Mouse (Mus musculus): ENCODE results near the gene Trcg1. TPM values are rescaled to one million over a fixed set of nuclear protein-coding genes. Genes with fewer than 3 reads are reported as not detected.
"Not testable (repeated sequence)": the region's sequence is repeated elsewhere in the genome, so short reads cannot be mapped to it uniquely, and the experiment has no call there.

Gene Trcg1
- polyA plus RNA-seq, 1 experiment from 2014 or later = not detected

DNA sequence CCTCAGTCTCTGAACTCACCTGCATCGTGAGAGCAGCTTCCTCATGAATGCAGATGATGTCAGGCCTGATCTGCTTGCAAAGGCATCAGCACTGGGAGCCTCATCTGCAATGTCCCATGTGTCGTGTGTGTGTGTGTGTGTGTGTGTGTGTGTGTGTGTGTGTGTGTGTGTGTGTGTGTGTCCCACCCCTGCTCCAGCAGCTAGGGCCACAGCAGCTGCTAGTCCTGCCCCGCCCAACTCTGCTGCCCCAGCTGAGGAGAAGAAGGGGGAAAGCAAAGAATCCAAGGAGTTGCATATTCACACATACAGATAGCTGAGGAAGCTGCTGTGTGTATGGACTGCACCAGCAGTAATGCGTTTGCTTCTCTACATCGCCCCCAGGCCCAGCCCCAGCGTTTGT is 19.1 kb upstream of the Trcg1 start:
- Histone ChIP-seq H3K4me2 (ENCODE audit: low read depth, low read length) (no peak overlapping the region), H3K9ac (ENCODE audit: low read depth, low read length) (no peak overlapping the region), H3K4me1 (ENCODE audit: control insufficient read depth, insufficient read depth, low read length) (no peaks in the 10 kb centered on the region), H3K36me3 (ENCODE audit: control insufficient read depth, insufficient read depth, low read length) (no peaks in the 10 kb centered on the region), H3K4me3 (ENCODE audit: low read depth, low read length) (no peak overlapping the region), H3K27me3 (replicated peaks; ENCODE audit: control insufficient read depth, insufficient read depth, low read length) (no peaks in the 10 kb centered on the region), H3K9me3 (ENCODE audit: control insufficient read depth, low read length) (no peaks in the 10 kb centered on the region), H3K27ac (replicated peaks; ENCODE audit: low read depth, low read length) (no peak overlapping the region)
- DNase-seq (ENCODE audit: low spot score) (no peak), ATAC-seq (ENCODE audit: low read depth) (no peak)
- WGBS = 71% methylated on average over 6 of the region's 6 CpGs

- H3K9me3 ChIP-seq (ENCODE audit: control insufficient read depth, low read length) = no peaks in the 10 kb centered on the region
- no peak for DNase-seq (ENCODE audit: low spot score)
- no peaks in the 10 kb centered on the region for H3K4me1 ChIP-seq (ENCODE audit: control insufficient read depth, insufficient read depth, low read length)
- no peaks in the 10 kb centered on the region for H3K27me3 ChIP-seq (replicated peaks; ENCODE audit: control insufficient read depth, insufficient read depth, low read length)
- no peak for ATAC-seq (ENCODE audit: low read depth)
- no peak overlapping the region for H3K4me2 ChIP-seq (ENCODE audit: low read depth, low read length)
- H3K27ac ChIP-seq (replicated peaks; ENCODE audit: low read depth, low read length) = no peak overlapping the region
- H3K36me3 ChIP-seq (ENCODE audit: control insufficient read depth, insufficient read depth, low read length) = no peaks in the 10 kb centered on the region
- H3K4me3 ChIP-seq (ENCODE audit: low read depth, low read length) = no peak overlapping the region
- H3K9ac ChIP-seq (ENCODE audit: low read depth, low read length) = no peak overlapping the region
- WGBS = 89% methylated on average over 5 of the region's 5 CpGs
Measured at GRCm38 (mm10) chr9:57218776-57219175, 17.6 kb upstream of the Trcg1 start.

DNA sequence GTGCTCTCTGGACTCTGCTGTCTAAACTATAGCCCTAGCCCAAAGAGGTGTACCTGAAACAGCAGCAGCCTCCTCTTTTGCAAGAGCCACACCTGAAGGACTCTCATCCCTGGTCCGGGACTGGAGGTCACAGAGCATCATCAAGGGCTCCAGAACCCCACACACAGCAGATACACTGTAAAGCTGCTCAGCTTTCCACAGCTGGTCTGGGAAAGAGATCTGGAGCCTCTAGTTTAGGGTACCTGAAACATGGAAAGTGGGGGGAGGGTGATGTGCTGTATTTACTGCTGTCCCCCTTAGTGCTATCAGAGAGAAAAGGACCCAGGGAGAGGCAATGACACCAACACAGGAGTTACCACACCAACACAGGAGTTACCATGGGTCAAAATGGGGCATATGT is 16.8 kb upstream of the Trcg1 start:
- DNase-seq (ENCODE audit: low spot score) (no peak), ATAC-seq (ENCODE audit: low read depth) (no peak)
- H3K27ac ChIP-seq (replicated peaks; ENCODE audit: low read depth, low read length) = no peak overlapping the region
- H3K4me3 ChIP-seq (ENCODE audit: low read depth, low read length) = no peak overlapping the region
- H3K9me3 ChIP-seq (ENCODE audit: control insufficient read depth, low read length) = no peaks in the 10 kb centered on the region
- 67% methylated on average over 1 of the region's 1 CpGs for WGBS
- no peaks in the 10 kb centered on the region for H3K27me3 ChIP-seq (replicated peaks; ENCODE audit: control insufficient read depth, insufficient read depth, low read length)
- no peak overlapping the region for H3K9ac ChIP-seq (ENCODE audit: low read depth, low read length)
- H3K4me2 ChIP-seq (ENCODE audit: low read depth, low read length) = no peak overlapping the region
- H3K36me3 ChIP-seq (ENCODE audit: control insufficient read depth, insufficient read depth, low read length) = no peaks in the 10 kb centered on the region
- no peaks in the 10 kb centered on the region for H3K4me1 ChIP-seq (ENCODE audit: control insufficient read depth, insufficient read depth, low read length)

- Histone ChIP-seq H3K9me3 (ENCODE audit: control insufficient read depth, low read length) (no peaks in the 10 kb centered on the region), H3K27me3 (replicated peaks; ENCODE audit: control insufficient read depth, insufficient read depth, low read length) (no peaks in the 10 kb centered on the region), H3K27ac (replicated peaks; ENCODE audit: low read depth, low read length) (no peak overlapping the region), H3K9ac (ENCODE audit: low read depth, low read length) (no peak overlapping the region), H3K36me3 (ENCODE audit: control insufficient read depth, insufficient read depth, low read length) (no peaks in the 10 kb centered on the region), H3K4me1 (ENCODE audit: control insufficient read depth, insufficient read depth, low read length) (no peaks in the 10 kb centered on the region), H3K4me3 (ENCODE audit: low read depth, low read length) (no peak overlapping the region), H3K4me2 (ENCODE audit: low read depth, low read length) (no peak overlapping the region)
- no peak for ATAC-seq (ENCODE audit: low read depth)
- WGBS = 17% methylated on average over 6 of the region's 6 CpGs
- DNase-seq (ENCODE audit: low spot score) = peak; percentile 41
Measured at GRCm38 (mm10) chr9:57220356-57220755, 16.0 kb upstream of the Trcg1 start.

DNA sequence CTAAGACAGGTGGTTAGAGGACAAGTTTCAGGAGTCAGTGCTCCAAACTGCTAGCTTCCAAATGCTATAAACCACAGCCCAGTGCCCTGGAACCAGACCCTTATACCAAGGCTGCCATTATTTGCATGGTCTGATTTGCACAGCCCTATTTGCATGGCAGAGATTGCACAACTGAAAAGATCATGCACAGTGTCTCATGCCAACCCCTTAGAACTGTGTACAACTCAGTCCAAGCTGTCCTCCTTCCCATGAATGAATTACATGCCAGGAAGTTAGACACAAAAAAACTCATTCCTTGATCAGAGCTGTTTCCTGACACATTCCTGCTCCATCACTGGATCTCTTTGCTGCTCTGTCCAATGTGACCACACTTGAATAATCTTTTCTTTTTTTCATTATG is 13.0 kb upstream of the Trcg1 start:
- Histone ChIP-seq H3K4me2 (ENCODE audit: low read depth, low read length) (no peak overlapping the region), H3K9ac (ENCODE audit: low read depth, low read length) (no peak overlapping the region), H3K9me3 (ENCODE audit: control insufficient read depth, low read length) (no peaks in the 10 kb centered on the region), H3K4me1 (ENCODE audit: control insufficient read depth, insufficient read depth, low read length) (no peaks in the 10 kb centered on the region), H3K27ac (replicated peaks; ENCODE audit: low read depth, low read length) (no peak overlapping the region), H3K27me3 (replicated peaks; ENCODE audit: control insufficient read depth, insufficient read depth, low read length) (no peaks in the 10 kb centered on the region), H3K4me3 (ENCODE audit: low read depth, low read length) (no peak overlapping the region), H3K36me3 (ENCODE audit: control insufficient read depth, insufficient read depth, low read length) (no peaks in the 10 kb centered on the region)
- DNase-seq (ENCODE audit: low spot score) (no peak), ATAC-seq (ENCODE audit: low read depth) (no peak)

DNA sequence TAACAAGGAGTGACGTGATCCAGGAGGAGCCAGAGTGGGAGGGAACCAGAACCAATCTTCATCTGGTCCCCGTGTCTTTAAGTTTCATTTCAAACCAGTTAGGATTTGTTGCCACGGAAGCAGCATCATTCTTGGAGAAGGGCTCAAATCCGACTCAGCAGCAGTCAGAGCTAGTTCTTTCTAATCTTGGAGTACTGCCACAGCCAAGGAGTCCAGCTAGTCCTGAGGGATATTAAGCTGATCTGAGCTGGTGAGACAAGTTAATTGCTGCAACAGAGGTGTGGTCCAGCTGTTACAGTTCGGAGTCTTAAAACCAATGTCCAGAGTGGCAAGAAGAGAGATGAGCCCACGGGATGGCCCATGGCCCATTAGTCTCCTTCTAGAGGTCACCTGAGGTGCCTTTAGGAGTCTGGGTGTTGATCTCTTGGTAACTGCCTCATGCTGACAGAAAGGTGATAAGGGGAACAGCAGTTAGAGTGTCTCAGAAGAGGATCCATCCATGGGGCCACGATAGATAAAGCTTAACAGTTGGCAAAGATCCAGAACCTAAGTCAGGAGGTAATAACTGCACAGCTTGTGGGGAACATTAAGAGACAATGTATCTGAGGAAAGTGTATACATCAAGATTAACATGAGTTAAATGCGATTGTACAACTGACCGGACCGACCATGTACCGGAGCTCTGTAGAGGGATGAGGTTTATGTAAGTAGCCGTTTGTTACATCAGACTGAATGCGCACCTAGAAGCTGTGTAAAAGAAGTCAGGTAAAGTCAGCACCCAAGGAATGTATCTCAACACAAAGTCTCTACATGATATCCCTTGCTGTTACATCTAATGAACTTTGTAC is 10.4 kb upstream of the Trcg1 start:
- ATAC-seq (ENCODE audit: low read depth) (no peak), DNase-seq (ENCODE audit: low spot score) (no peak)
- Histone ChIP-seq H3K9ac (ENCODE audit: low read depth, low read length) (no peak overlapping the region), H3K36me3 (ENCODE audit: control insufficient read depth, insufficient read depth, low read length) (no peaks in the 10 kb centered on the region), H3K4me2 (ENCODE audit: low read depth, low read length) (no peak overlapping the region), H3K27ac (replicated peaks; ENCODE audit: low read depth, low read length) (no peak overlapping the region), H3K4me1 (ENCODE audit: control insufficient read depth, insufficient read depth, low read length) (0 out of 2 replicates have a peak, but pooled peaks cover 3% of the 10 kb centered on the region), H3K9me3 (ENCODE audit: control insufficient read depth, low read length) (no peaks in the 10 kb centered on the region), H3K4me3 (ENCODE audit: low read depth, low read length) (no peak overlapping the region), H3K27me3 (replicated peaks; ENCODE audit: control insufficient read depth, insufficient read depth, low read length) (no peaks in the 10 kb centered on the region)
- WGBS = 76% methylated on average over 13 of the region's 13 CpGs

- not testable (repeated sequence) for H3K4me3 ChIP-seq (ENCODE audit: low read depth, low read length); H3K9ac ChIP-seq (ENCODE audit: low read depth, low read length); H3K4me1 ChIP-seq (ENCODE audit: control insufficient read depth, insufficient read depth, low read length); H3K27ac ChIP-seq (replicated peaks; ENCODE audit: low read depth, low read length); H3K27me3 ChIP-seq (replicated peaks; ENCODE audit: control insufficient read depth, insufficient read depth, low read length); ATAC-seq (ENCODE audit: low read depth); DNase-seq (ENCODE audit: low spot score); H3K36me3 ChIP-seq (ENCODE audit: control insufficient read depth, insufficient read depth, low read length); H3K4me2 ChIP-seq (ENCODE audit: low read depth, low read length); H3K9me3 ChIP-seq (ENCODE audit: control insufficient read depth, low read length)
- 84% methylated on average over 6 of the region's 6 CpGs for WGBS
Measured at GRCm38 (mm10) chr9:57226628-57227122, 9.7 kb upstream of the Trcg1 start.

- no peak overlapping the region for H3K4me3 ChIP-seq (ENCODE audit: low read depth, low read length)
Measured at GRCm38 (mm10) chr9:57227203-57227602, 9.2 kb upstream of the Trcg1 start.

DNA sequence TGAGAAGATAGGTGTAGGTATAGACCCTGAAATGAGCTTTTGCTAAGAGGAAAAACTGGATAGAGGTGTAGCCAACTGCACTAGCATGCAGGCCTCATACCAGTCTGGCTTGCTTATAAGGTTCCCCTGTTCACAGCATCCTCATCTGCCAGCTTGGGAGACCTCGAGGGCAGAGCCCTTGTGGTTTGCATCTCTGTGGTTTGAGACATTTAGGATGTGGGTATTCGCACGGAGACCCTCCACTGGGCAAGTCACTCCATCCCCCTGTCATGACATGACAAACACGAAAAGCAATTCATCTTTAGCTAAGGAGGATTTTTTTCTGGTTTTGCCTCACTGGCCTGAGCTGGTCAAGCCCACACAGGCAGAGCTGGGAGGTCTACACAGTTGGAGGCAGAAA is 8.2 kb upstream of the Trcg1 start:
- 0 out of 2 replicates have a peak, but pooled peaks cover 3% of the 10 kb centered on the region for H3K4me1 ChIP-seq (ENCODE audit: control insufficient read depth, insufficient read depth, low read length)
- DNase-seq (ENCODE audit: low spot score) = no peak
- no peak overlapping the region for H3K4me3 ChIP-seq (ENCODE audit: low read depth, low read length)
- WGBS = 53% methylated on average over 4 of the region's 4 CpGs
- no peak overlapping the region for H3K4me2 ChIP-seq (ENCODE audit: low read depth, low read length)
- no peaks in the 10 kb centered on the region for H3K9me3 ChIP-seq (ENCODE audit: control insufficient read depth, low read length)
- H3K36me3 ChIP-seq (ENCODE audit: control insufficient read depth, insufficient read depth, low read length) = no peaks in the 10 kb centered on the region
- no peak overlapping the region for H3K27ac ChIP-seq (replicated peaks; ENCODE audit: low read depth, low read length)
- no peaks in the 10 kb centered on the region for H3K27me3 ChIP-seq (replicated peaks; ENCODE audit: control insufficient read depth, insufficient read depth, low read length)
- no peak for ATAC-seq (ENCODE audit: low read depth)
- H3K9ac ChIP-seq (ENCODE audit: low read depth, low read length) = no peak overlapping the region

More at GRCm38 (mm10) chr9:57227203-57227602, 9.2 kb upstream of the Trcg1 start:
- no peak for ATAC-seq (ENCODE audit: low read depth)
- WGBS = 69% methylated on average over 5 of the region's 5 CpGs
- no peak overlapping the region for H3K4me2 ChIP-seq (ENCODE audit: low read depth, low read length)
- DNase-seq (ENCODE audit: low spot score) = no peak
- H3K27me3 ChIP-seq (replicated peaks; ENCODE audit: control insufficient read depth, insufficient read depth, low read length) = no peaks in the 10 kb centered on the region
- H3K9me3 ChIP-seq (ENCODE audit: control insufficient read depth, low read length) = no peaks in the 10 kb centered on the region
- 0 out of 2 replicates have a peak, but pooled peaks cover 3% of the 10 kb centered on the region for H3K4me1 ChIP-seq (ENCODE audit: control insufficient read depth, insufficient read depth, low read length)
- no peak overlapping the region for H3K9ac ChIP-seq (ENCODE audit: low read depth, low read length)
- H3K27ac ChIP-seq (replicated peaks; ENCODE audit: low read depth, low read length) = no peak overlapping the region
- no peaks in the 10 kb centered on the region for H3K36me3 ChIP-seq (ENCODE audit: control insufficient read depth, insufficient read depth, low read length)

Data from embryonic facial prominence, embryonic 14.5 days (tissue).